Mouse (Mus musculus): ENCODE data around the gene Txn2.
A peak's percentile ranks its signal among the peaks of the same experiment; 100 is the strongest.

Txn2 gene

DNA sequence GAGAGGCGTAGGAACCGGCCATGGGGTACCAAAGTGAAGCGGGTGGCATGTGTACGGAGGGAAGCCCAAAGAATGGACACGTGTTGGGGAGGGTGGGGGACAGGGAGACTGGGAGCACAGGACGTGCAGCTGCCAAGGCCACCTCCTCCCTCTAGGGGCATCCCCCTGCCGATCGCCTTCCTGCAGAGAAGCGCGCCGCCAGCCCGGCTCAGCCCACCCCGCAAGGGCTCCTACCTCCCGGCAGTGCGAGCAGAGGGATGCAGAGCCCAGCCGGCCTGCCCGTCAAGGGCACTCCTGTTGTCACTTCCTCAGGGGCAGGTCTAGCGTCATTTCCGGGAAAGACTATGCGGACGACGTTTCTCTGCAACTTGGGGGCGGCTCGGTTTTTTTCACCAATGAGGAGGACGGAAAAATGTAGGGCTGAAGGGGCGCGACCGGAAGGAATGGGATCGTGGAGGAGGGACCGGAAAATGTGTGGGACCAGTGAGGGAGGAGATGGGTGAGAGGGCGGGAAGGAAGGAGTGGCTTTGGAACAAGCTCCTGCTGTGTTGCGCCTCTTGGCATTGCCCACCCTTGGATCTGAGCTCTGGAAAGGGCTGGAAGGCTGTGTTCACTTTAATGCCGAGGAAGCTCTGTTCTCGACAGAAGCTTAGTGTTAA is at the start of gene Txn2:
Gene Txn2 (minus strand): TSS at position 334 of the 659 bp plus-strand sequence.
- DNase-seq: peak; percentile 96

DNA sequence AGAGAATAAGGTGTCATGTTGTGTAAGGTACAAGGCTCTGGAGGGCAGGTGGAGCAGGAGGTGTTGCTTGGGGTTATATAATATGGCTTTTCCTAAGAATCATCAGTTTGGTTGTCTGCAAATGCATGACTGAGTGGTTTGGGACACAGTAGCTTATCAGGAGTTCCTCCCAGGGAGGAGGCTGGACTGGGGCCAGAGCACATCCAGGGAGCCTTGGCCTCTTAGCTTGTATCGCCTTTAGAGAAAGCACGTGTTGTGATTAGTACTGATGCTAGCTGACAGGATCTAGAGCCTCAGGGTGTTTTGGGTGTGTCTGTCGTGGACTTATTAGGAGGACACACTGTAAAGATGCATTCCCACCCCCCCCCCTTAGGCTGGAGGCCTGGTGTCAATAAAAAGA is 48.9 kb upstream of the Txn2 start:
- no peak for DNase-seq

DNA sequence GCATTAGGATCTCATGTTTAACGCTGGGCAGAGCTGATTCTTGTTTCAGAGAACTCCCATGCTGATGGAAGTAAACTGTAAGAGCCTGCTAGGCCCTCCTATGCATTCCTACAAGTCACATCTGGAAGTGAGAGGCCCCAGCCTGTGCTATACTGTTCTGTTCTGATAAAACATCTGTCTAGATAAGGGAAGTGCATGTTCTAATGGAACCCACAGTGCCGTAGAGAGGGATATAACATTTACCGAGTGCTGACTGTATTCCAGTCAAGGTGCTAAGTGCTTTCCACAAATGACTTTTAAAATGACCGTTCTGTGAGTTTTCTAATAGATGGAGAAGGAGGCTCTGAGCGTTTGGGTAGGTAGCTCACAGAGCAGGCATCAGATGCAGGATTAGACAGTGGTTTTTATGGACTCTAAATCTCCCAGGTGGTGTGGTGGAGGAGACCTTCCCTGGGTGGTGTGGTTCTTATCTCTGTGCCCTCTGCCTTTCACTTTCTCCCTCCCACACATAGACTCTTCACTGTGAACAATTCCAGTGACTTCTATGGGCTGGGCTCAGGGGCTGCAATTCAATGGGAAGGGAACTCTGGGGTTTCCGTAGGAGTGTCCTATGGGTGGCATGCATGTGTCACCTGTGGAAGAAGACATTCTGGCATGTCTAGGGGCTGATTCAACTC is 45.5 kb upstream of the Txn2 start:
- DNase-seq: no peak

DNA sequence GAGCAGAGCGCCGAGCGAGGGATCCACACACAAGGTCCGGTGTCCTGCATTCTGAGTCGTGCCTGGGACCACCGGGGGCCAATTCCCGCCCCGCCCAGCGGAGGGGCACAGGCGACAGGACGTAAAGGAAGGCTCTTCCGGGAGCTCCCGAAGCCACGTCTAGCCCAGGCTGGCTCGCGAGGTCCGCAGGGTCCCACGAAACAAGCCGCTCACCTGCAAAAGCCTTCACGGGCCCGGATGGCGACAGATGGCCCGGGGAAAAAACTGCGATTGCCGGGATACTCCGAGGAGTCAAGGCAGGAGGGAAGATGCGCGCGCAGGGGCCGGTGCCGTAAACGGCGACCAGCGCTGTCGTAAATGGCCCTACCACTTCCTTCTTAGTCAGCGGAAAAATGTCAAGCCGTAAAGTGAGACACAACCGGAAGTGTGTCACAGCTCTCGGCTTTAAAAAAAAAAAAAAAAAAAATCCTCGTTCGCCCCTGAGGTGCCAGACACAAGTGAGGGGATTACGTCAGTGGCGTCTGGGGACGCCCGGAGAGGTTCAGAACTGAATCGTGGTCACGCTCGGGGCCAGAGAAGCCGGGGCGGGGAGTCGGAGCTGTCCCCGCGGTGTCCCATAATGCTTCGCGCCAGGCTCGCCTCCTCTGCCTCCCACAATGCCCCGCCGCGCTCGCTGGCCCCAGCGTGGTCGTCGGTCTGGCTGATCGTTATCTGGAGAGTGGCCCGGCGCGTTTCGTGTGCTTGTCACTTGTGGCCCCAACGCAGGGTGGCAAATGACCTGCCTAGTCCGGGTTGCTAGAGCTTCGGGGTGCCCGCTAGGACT is 41.9 kb upstream of the Txn2 start, which contains the start of gene Eif3d:
Gene Eif3d (minus strand): TSS at position 344 of the 823 bp plus-strand sequence.
- peak; percentile 96 for DNase-seq

DNA sequence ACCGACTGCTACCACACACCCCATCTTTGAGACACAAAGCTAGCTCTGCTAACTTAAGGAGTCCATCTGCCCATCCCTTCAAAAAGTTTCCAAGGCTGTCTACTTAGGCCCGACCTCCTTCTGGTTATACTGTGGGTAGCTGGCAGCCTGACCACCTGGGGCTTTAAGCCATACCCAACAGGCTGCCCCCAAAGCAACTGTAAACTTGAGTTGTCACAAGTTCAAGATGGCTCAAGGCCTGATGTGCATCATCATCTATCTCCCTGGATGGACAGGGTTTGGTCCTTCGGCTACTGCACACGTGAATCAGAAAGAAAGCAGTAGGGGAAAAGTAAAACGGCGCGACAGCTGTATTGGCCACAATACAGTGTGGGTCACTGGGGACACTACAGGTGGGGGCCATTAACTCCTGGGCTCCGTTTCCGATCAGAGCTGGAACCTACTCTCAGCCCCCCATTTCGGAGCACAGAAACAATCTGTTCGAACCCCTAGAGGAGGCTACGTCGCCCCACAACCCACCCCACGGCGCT is 41.2 kb upstream of the Txn2 start:
- no peak for DNase-seq

DNA sequence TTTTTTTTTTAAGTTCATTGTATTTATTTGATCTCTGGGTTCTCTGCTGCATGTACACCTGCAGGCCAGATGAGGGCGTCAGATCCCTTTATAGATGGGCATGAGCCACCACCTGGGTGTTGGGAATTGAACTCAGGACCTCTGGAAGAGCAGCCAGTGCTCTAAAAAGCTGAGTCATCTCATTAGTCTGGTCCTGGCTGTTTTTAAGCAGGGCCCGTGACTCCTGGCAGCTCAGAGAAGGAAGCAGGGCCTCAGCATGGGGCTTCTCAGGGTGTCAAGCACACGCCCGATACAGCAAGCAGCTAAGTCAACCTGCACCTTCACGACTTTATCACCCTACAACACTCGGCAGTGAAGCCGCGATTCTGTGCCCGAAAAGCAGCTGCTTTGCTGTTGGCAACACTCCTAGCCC is 36.3 kb upstream of the Txn2 start:
- no peak for DNase-seq

DNA sequence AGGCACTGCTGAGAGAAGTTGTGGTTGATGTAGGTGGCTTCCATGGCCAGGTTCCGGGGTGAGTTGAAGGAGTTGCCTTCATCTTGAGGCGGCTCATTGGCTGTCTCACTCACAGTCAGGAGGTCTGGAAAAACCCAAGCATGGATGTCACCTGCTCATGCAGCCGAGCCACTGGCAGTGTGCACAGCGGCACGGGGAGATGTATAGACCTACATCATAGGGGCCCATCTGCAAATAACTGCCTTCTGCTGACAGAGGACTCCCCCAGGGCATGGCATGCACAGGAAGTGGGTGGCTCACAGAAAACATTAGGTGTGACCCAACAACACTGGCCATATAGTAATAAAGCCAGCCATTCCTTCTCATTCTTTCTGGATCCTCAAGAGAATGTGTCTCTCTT is 33.6 kb upstream of the Txn2 start:
- DNase-seq: no peak

DNA sequence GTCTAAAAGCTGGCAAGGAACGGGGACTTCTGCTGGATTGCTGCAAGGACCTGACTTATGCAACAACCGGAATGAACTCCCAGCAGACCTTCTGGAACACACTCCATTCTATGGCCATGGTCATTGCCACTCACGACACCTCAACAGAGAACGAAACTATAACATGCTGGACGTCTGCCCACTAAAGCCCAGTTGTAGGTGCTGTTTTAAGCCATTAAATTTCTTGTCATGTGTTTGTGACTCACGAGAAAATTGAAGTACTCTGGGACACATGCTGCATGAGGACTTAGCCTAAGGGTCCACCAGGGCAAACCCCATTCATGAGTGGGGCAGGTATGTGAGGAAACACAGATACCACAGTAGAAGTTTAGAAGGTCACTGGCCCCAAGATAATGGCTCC is 31.9 kb upstream of the Txn2 start:
- DNase-seq: no peak

DNA sequence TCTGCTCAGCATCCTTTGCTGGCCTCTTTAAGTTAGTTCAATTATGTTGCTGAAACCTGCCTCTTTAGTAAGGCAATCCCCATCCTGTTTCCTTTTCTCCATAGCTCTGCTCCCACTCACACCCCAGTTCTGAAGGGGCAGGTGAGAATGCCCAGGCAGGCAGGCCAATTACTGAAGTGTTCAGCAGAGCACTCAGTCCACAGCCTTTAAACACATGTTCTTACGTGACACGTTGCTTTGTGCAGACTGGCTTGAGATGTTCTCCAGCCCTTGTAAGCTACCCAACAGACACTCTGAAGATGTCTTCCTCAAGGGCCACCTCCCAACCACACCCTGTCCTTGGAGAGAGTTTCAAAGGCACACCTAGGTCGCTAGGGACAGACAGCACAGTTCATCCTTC is 29.3 kb upstream of the Txn2 start:
- DNase-seq: no peak

DNA sequence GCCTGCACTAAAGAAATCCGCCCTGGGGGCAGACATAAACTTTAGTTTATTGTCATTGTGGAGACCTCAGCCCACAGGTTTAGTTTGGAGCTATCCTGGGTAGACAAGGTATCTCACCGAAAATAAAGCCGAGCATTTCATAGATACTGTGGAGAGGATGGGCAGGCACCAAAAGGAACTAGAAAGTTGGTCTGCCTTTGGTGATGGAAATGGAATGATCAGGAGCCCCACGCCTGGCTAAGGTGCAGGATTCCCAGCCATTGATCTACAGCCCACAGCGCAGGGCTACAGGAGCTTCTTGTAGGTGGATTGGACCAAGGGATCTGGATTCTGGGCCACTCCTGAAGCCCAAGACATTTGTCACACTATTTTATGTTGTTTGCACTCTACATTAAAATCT is 28.8 kb upstream of the Txn2 start:
- no peak for DNase-seq

DNA sequence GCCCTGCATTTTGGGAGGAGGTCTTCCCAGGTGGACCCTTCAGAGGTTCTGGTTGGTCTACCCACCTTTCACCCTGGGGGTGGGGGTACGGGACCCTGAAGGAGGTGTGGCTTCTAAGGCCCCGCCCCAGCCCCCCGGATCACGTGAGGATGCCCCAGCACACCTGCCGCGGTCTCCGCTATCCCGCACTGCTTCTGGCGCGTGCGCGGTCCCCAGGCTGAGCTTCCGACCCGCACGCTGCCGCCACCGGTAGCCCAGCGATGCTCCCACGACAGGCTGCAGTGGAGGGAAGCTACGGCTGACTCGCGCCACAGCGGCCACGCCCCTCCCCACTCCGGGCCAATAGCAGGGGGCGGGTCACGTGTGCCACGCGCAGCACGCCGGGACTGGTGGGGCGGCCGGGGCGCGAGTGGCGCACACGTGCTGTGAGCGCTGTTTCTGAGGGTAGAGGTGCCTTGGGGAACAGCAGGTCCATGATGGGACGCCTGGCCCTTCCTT is 27.6 kb upstream of the Txn2 start, which contains the start of gene Foxred2:
Gene Foxred2 (minus strand): TSS at position 319 of the 498 bp plus-strand sequence.
- DNase-seq: peak; percentile 92

DNA sequence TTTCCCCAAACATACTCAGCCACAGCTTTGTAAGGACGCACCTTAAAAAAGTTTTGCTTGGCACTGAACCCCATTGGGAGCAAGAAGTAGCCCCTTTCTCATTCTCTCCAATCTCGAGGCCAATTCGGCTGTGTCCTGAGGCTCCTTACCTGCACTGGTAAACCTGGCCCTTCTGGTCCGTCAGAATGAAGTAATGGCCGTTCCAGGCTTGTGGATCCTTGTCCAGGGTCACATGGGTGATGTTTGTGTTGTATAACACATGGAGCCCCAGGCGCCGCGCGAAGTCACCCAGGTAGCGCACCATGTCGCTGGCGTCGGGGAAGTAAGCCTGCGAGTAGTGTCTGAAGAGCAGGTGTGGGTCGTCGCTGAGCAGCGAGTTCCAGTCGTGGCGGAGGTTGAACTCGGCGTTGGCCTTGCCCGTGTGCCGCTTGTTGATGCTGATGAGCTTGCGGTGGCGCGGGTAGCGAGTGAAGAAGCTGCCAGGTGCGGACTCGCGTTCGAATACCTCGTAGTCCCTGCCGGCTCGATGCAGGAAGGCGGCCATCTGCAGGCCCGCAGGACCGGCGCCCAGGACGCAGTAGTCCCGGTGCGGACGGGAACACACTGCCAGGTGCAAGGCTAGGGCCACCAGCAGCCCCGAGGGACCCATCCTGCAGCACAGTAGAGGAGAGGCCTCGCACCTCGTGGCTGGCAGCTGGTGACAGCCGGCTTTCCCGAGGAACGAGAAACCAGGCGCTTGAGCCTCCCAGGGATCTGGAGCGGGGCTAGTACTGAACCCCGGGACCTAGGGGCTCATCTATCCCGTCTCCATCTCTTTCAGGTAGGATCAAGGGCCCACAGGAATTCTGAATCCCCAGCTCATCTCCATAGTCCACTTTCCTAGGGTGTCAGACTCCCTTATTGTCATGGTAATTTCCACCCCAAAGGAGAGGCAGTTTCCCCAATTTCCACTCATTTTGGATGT is 26.9 kb upstream of the Txn2 start:
- peak; percentile 55 for DNase-seq

DNA sequence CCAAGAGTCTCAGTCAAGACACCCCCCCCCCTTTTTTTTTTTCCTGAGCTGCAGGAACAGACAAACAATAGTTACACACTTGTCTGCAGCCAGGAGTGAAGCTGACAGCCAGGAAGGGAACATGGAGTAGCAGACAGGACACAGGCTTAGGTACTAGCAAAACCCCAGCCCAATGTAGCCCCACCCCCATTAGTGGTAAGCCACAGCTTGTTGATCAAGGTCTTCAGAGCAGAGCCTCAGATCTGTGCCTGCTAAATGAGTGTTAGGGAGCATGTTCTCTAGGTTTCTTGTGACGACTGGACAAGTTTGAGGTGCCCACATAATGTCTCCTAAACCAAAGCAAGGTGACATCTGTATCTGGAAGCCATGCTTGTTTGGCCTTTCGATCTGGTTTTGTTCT is 25.6 kb upstream of the Txn2 start:
- DNase-seq: no peak

DNA sequence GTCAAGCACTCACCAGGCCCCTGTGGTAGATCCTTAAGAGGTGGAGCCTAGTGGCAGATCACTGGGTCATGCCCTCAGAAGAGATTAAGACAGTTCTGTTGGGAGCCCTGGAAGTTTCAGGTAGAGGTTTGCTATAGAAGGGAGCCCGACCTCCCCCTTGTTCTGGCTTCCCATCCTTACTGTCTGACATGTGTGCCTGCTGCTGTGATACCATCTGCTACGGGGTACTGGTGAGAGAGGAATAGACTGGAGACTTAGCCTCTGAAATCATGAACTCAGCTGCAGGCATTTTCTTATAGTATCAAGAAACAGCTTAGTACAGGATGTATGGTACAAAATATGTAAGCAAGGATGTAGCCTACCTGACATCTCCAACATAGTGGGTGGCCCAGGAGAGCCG is 24.1 kb upstream of the Txn2 start:
- peak; percentile 63 for DNase-seq

DNA sequence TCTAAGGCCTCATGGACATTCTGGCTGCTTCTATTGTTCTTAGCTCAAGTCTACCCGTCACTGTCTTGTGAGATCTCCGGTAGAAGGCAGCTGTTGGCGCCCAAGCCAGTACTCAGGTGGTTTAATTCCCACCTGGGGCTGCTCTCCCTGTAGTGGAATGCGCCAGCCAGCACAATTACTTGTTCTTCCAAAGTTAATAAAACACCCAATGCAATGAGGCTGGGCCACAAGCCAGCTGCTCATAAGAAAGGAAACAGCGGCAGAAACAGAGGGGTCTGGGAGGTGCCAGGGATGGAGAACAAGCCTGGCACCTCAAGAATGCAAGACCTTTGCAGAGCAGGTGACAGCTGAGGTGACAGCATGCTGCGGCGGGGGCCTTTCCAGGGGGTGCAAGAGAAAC is 20.3 kb upstream of the Txn2 start:
- DNase-seq: no peak

DNA sequence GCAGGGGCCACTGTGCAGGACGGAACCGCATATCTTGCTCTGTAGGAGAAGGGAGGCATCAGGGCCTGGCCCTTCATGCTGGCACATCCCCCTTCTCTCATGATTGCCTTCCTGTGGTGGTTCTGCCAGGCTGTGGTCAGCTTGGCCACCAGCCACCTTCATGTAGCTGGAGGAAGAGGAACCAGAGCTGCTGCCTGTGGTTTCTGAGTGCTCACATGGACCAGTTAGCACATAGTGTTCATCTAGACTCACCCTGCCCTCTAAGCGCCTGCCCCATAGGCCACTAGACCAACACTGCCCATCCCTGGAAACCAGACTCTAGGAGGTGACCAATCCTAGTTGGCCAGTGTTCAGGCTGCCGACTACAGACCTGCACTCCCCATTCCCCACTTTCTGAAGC is 16.9 kb upstream of the Txn2 start:
- DNase-seq: no peak

DNA sequence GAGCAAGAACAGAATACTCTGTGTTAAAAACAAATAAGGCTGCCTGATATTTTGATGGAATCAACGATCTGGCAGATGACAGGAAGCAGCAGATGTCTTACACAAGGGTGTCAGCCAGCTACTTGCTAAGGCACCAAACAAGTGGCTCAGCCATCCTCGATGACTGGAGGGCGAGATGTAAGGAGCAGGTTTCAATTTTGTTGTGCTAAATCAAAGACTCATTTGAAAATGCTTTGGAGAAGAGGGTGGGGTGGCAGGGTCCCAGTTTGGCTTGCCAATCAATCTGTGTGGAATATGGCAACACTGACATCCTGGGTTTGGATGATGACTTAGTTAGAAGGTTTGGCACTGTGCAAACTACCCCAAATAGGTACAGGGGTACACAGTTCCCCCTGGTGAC is 12.8 kb upstream of the Txn2 start:
- no peak for DNase-seq

DNA sequence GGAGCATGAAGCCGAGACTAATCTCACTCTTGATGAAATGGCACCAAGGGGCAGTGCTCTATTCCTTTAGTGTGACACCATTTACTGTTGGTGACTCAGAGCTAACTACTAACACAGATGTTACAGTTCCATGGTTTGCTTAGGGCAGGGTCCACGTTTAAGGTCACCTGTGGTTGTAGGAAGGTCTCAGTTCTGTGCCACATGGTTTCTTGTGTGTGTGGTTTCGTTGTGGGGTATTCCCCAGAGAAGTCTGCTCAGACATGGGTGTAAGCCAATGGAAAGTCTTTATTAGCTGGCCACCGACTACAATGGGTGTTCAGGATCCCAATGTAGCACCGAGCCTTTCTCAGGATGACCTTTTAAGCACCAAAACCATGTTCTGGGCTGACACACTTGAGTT is 9.7 kb upstream of the Txn2 start:
- DNase-seq: no peak

DNA sequence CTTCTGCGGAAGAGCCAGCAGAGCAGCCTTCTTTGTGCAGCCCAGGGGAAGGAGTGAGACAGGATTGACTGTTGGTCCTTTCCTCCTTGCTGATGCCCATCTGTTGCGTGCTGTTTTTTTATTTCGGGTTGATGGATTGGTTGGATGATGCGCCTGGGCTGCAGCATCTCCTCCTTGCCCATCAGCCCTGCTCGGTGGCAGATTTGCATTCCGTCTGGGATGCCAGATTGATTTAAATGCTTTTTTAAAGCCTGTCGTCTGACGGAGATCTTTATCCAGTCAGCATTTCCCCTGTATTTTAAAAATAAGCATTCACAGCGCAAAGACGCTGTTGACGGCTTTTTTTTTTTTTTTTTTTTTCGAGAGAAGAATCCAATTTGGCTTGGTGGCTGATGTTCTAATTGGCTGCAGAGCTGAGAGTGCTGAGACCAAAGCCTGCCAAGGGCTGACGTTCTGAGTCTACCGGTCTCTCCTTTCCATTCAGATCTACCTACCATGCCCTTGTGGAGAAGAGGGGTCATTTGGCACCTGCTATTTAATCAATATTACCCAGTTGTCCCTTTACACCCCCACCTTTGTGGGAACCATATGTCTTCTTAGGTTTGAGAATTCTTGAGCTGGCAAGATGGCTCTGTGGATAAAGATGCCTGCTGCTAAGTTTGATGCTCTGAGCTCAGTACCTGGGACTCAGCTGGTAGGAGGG is 7.0 kb upstream of the Txn2 start:
- no peak for DNase-seq

DNA sequence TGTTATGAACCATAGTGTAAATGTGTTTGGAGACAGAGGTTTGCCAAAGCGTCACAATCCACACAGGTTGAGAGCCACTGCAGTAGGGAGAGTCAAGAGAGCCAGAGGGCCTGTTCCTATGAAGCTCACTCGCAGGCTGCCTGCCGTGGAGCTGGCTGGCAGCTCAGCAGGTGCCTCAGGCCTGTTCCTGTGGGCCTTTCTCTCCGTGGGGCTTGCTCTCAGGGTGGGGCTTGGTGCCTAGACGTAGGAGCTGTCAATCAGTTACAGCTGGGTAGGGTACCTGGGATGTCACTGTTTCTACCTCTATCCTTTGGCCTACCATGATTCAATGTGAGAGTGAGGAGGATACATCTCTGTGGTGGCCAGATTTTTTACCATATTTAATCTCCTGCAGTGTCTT is 6.2 kb upstream of the Txn2 start:
- no peak for DNase-seq

DNA sequence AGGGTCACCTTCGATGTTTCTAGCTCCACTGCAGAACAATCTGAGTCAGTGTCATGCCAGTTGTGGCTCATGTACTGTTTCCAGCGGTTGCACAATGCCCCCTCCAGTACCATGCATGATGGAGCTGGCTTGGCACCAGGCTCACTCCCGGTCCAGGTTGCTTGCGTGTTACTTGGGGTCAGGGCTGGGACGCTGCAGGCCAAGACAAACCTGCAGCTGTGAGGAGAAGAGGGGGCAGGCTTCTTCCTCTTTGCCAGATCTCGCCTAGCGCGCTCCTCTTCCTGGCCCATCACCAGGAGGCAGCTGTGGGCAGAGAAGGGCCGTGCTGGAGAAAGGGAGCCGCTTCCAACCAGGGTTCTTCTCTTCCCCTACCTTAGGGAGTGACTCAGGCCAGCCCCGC is 5.5 kb upstream of the Txn2 start:
- DNase-seq: no peak

DNA sequence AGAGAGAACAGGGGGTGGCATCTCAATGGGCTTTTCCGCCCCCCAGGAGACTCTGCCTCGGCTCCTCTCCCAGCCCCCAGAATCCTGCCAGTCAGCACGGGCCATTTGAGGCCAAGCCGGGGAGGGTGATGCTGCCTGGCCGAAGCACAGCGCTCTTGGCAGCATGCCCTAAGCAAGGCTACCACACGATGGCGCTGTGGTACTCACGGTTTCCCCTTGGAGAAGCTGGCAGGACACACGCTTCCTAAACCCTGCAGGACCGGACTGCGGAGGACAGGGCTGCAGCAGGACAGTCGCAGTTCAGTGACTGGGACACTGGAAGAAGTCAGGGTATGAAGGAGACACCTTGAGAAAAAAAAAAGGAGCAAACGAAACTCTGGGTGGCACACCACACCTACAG is 5.0 kb upstream of the Txn2 start:
- DNase-seq: peak; percentile 100
